Comparison of ENCODE assay signal across 13 mouse cellular contexts in the genomic region with DNA sequence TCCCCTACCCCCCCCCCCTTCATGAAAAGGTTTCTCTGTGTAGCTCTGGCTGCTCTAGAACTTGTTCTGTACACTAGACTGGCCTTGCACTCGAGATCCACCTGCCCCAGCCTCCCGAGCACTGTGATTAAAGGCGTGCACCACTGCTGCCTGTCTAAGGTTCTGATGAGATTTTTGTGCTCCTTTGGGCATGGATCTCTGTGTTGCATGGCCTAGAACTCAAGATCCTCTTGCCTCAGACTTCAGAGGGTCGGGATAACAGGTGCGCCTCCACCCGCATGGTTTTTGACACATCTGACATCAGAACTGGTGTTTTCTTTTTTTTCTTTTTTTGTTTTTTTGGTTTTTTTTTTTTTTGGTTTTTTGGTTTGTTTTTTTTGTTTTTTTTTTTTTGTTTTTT.
"Had no signal": no experiment of that assay in that cellular context is flagged by ENCODE, and none has a peak within 500 bp of the region (broad histone marks: within the 10 kb centered on the region; RNA-seq: fewer than 3 reads in every experiment).

No protein-coding gene starts in this region.

- H3K9me3 ChIP-seq: intestine, embryonic 15.5 days; kidney, embryonic 15.5 days; limb, embryonic 12.5 days; liver, embryonic 13.5 days; lung, embryonic 15.5 days; megakaryocyte, embryonic 14.5 days; midbrain, embryonic 12.5 days had no signal

- H3K27me3 ChIP-seq: intestine, embryonic 15.5 days; kidney, embryonic 15.5 days; limb, embryonic 12.5 days; liver, embryonic 13.5 days; lung, embryonic 15.5 days; megakaryocyte, embryonic 14.5 days; midbrain, embryonic 12.5 days had no signal

- H3K4me3 ChIP-seq: intestine, embryonic 15.5 days; kidney, embryonic 15.5 days; limb, embryonic 12.5 days; liver, embryonic 13.5 days; lung, embryonic 15.5 days; midbrain, embryonic 12.5 days had no signal

- ATAC-seq: intestine, embryonic 15.5 days; liver, postnatal 0 days had no signal

- H3K9ac ChIP-seq: intestine, embryonic 15.5 days; kidney, embryonic 15.5 days; limb, embryonic 12.5 days; liver, embryonic 13.5 days; liver, postnatal 0 days; lung, embryonic 15.5 days; midbrain, embryonic 12.5 days had no signal

- H3K4me2 ChIP-seq: intestine, embryonic 15.5 days; kidney, embryonic 15.5 days; limb, embryonic 12.5 days; liver, embryonic 13.5 days; lung, embryonic 15.5 days; midbrain, embryonic 12.5 days had no signal

- H3K27ac ChIP-seq: intestine, embryonic 15.5 days; kidney, embryonic 15.5 days; limb, embryonic 12.5 days; liver, embryonic 13.5 days; lung, embryonic 15.5 days; macrophage; midbrain, embryonic 12.5 days; stomach, postnatal 0 days had no signal

- DNase-seq: kidney, adult 18-20 months; liver; liver, embryonic 13.5 days; liver, postnatal 0 days; lung, postnatal 14 days had no signal
